Mouse (Mus musculus): Measurements from ENCODE around the gene Olfr1276.

Gene Olfr1276

GRCm38 (mm10) chr2:111254216-111254615 lies at the start of gene Olfr1276:
Gene Olfr1276, plus strand, starts transcription at chr2:111254516.
- no peak for DNase-seq

- DNase-seq: no peak
These were observed 24.8 kb upstream of the Olfr1276 start, which contains the start of gene 4930430A15Rik for GRCm38 (mm10) chr2:111229502-111229901. Gene 4930430A15Rik, minus strand, starts transcription at chr2:111229602.

GRCm38 (mm10) chr2:111235186-111235585 lies 19.1 kb upstream of the Olfr1276 start, which contains the start of gene Olfr1275:
Gene Olfr1275, minus strand, starts transcription at chr2:111235286.
- no peak for DNase-seq

- no peak for DNase-seq
These were observed 19.7 kb downstream of the Olfr1276 start, which contains the start of gene Olfr1277 for GRCm38 (mm10) chr2:111274006-111274405. Gene Olfr1277, minus strand, starts transcription at chr2:111274106.

- no peak for DNase-seq
These were observed 35.5 kb downstream of the Olfr1276 start, which contains the start of gene Olfr1278 for GRCm38 (mm10) chr2:111289836-111290235. Gene Olfr1278, plus strand, starts transcription at chr2:111290136.

- no peak for DNase-seq
These were observed 44.2 kb downstream of the Olfr1276 start for GRCm38 (mm10) chr2:111298541-111298940.

- no peak for DNase-seq
These were observed 46.1 kb downstream of the Olfr1276 start, which contains the start of gene Olfr1279 for GRCm38 (mm10) chr2:111300374-111300773. Gene Olfr1279, plus strand, starts transcription at chr2:111300635.

Measured in lung, postnatal 4 days (tissue).